Mouse (Mus musculus): ENCODE results near the gene Commd7. TPM values are rescaled to one million over a fixed set of nuclear protein-coding genes. Genes with fewer than 3 reads are reported as not detected.

The Commd7 gene
- polyA plus RNA-seq, 1 experiment from 2014 or later: 87.4 TPM

DNA sequence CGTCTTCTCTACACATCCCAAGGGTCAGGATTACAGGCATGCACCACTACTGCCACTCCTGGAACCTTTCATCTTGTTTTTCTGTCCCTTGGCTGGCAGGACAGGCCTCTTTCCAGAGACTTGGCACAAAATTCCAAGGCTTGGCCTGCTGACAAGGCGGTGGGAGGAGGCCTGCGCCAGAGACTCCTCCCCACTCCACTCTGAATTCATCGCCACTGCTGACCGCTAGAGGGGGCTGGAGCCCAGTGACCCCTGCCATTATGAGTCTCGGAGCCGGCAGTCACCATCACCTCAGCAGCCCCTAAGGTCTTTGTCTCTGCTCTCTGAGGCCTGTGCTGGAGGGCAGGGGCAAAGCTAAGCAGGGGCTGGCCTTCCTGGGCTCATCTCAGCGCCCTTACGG, 23.0 kb downstream of the Commd7 start:
- no peaks in the 10 kb centered on the region for H3K9me3 ChIP-seq (ENCODE audit: low read length)
- H3K4me1 ChIP-seq (ENCODE audit: insufficient read depth, low read length): peaks cover 19% of the 10 kb centered on the region
- no peaks in the 10 kb centered on the region for H3K27me3 ChIP-seq (ENCODE audit: insufficient read depth, low read length)
- H3K4me3 ChIP-seq (ENCODE audit: low read length): no peak overlapping the region
- H3K36me3 ChIP-seq (ENCODE audit: insufficient read depth, low read length): no peaks in the 10 kb centered on the region
- WGBS: 15% methylated on average over 9 of the region's 9 CpGs
- H3K27ac ChIP-seq (ENCODE audit: low read length): no peak overlapping the region; the same call in 1 of the 2 replicates
- 0 out of 2 replicates have a peak overlapping the region, but pooled peaks have one; percentile 23 for H3K4me2 ChIP-seq (replicated peaks; ENCODE audit: low read depth, low read length)
- ATAC-seq (ENCODE audit: low FRiP score, low TSS enrichment): peak; percentile 67
- H3K9ac ChIP-seq (replicated peaks; ENCODE audit: low read length): 0 out of 2 replicates have a peak overlapping the region, but pooled peaks have one; percentile 25

DNA sequence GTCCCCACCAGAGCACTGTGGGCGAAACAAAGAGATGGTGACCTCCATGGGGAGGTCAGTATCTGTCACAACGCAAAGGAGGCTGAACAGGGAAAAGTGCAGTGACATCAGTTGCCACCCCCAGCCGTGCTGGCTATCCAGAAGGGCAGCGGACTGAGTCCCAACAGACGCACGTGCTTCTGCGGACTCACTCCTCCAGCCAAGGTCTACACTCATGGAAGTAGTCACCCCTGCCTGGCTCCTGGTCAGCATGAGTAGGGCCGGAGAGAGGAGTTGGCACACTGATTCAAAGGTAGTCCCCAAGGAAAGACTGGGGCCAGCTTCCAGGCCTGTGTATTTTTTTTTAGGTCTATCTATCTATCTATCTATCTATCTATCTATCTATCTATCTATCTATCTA, 23.5 kb downstream of the Commd7 start:
- Histone ChIP-seq H3K27ac (ENCODE audit: low read length) (no peak overlapping the region), H3K4me1 (ENCODE audit: insufficient read depth, low read length) (peaks cover 19% of the 10 kb centered on the region), H3K9me3 (ENCODE audit: low read length) (no peaks in the 10 kb centered on the region), H3K4me2 (replicated peaks; ENCODE audit: low read depth, low read length) (no peak overlapping the region), H3K9ac (replicated peaks; ENCODE audit: low read length) (no peak overlapping the region), H3K4me3 (ENCODE audit: low read length) (no peak overlapping the region), H3K36me3 (ENCODE audit: insufficient read depth, low read length) (no peaks in the 10 kb centered on the region), H3K27me3 (ENCODE audit: insufficient read depth, low read length) (no peaks in the 10 kb centered on the region)
- ATAC-seq (ENCODE audit: low FRiP score, low TSS enrichment): peak; percentile 17; the same call in 1 of the 2 replicates
- WGBS: 69% methylated on average over 8 of the region's 8 CpGs

DNA sequence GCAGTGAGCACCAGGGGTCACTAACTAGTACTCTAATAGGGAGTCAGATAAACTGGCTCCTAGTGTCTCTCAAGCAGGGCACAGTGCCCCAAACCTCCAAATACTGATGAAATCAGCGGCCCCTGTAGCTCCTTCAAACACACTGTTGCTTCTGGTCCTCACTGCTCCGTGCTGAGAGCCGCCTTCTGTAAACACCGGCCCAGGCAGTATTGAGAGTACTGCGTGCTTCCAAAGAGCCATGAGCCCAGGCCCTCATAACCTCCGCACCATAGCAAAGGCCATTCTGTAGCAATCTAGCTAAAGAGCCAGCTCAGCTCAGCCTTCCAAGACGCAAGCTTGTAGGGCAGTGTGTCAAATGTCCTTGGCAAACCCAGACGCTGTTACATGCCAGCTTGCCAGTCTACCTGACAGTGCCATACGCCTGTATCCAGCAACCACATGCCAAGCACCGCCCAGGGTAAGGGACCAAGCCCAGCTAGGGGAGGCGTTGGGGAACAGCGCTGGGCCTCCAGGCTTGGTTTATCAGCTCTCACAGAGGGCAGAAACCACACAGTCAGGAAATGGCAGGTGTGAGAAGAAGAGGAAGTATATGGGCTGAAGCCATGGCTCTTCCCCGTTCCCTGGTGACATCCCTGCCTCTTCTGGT, 24.6 kb downstream of the Commd7 start:
- Histone ChIP-seq H3K27ac (ENCODE audit: low read length) (no peak overlapping the region), H3K9me3 (ENCODE audit: low read length) (no peaks in the 10 kb centered on the region), H3K36me3 (ENCODE audit: insufficient read depth, low read length) (no peaks in the 10 kb centered on the region), H3K4me1 (ENCODE audit: insufficient read depth, low read length) (peaks cover 19% of the 10 kb centered on the region), H3K4me2 (replicated peaks; ENCODE audit: low read depth, low read length) (no peak overlapping the region), H3K9ac (replicated peaks; ENCODE audit: low read length) (no peak overlapping the region), H3K27me3 (ENCODE audit: insufficient read depth, low read length) (no peaks in the 10 kb centered on the region), H3K4me3 (ENCODE audit: low read length) (no peak overlapping the region)
- ATAC-seq (ENCODE audit: low FRiP score, low TSS enrichment): no peak
- 81% methylated on average over 13 of the region's 13 CpGs for WGBS

DNA sequence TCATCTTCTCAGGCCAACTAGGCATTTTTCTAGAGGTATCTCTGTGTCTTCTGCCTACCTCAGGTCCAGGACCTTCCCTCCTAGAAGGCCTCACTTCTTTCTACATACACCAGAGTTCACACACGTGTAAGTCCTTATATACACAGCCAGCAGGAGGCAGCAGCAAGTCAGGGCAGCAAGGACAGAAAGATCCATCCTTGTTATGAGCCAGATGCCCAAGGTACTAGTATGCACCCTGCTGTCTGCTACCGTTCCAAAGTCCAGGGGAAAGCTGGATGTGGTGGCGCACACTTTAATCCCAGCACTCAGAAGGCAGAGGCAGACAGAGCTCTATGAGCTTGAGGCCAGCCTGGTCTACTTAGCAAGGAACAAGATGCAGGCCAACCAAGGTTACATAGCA, 26.2 kb downstream of the Commd7 start:
- Histone ChIP-seq H3K9me3 (ENCODE audit: low read length) (no peaks in the 10 kb centered on the region), H3K4me3 (ENCODE audit: low read length) (no peak overlapping the region), H3K27ac (ENCODE audit: low read length) (no peak overlapping the region), H3K4me2 (replicated peaks; ENCODE audit: low read depth, low read length) (no peak overlapping the region), H3K36me3 (ENCODE audit: insufficient read depth, low read length) (no peaks in the 10 kb centered on the region), H3K4me1 (ENCODE audit: insufficient read depth, low read length) (peaks cover 14% of the 10 kb centered on the region), H3K27me3 (ENCODE audit: insufficient read depth, low read length) (no peaks in the 10 kb centered on the region), H3K9ac (replicated peaks; ENCODE audit: low read length) (no peak overlapping the region)
- WGBS: 84% methylated on average over 3 of the region's 3 CpGs
- ATAC-seq (ENCODE audit: low FRiP score, low TSS enrichment): no peak

DNA sequence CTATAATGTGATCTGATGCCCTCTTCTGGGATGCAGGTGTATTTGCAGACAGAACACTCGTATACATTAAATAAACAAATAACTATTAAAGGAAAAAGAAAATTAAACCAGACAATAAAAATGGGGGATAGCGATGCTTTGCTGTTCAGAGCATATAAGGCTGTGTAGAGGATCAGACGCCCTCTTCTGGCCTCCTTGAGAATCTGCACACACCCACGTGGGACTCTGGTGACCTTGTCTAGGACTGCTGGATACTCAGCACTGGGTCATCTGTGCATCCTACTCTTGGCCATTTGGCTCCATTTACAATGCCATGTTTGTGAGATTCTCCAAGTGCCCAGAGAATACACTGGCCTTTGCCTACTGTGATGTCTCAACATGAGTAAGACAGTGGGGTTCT, 28.9 kb downstream of the Commd7 start:
- Histone ChIP-seq H3K9ac (replicated peaks; ENCODE audit: low read length) (no peak overlapping the region), H3K9me3 (ENCODE audit: low read length) (no peaks in the 10 kb centered on the region), H3K36me3 (ENCODE audit: insufficient read depth, low read length) (no peaks in the 10 kb centered on the region), H3K27ac (ENCODE audit: low read length) (no peak overlapping the region), H3K4me1 (ENCODE audit: insufficient read depth, low read length) (peaks cover 10% of the 10 kb centered on the region), H3K4me2 (replicated peaks; ENCODE audit: low read depth, low read length) (no peak overlapping the region), H3K4me3 (ENCODE audit: low read length) (no peak overlapping the region), H3K27me3 (ENCODE audit: insufficient read depth, low read length) (no peaks in the 10 kb centered on the region)
- 42% methylated on average over 4 of the region's 4 CpGs for WGBS
- ATAC-seq (ENCODE audit: low FRiP score, low TSS enrichment): no peak

DNA sequence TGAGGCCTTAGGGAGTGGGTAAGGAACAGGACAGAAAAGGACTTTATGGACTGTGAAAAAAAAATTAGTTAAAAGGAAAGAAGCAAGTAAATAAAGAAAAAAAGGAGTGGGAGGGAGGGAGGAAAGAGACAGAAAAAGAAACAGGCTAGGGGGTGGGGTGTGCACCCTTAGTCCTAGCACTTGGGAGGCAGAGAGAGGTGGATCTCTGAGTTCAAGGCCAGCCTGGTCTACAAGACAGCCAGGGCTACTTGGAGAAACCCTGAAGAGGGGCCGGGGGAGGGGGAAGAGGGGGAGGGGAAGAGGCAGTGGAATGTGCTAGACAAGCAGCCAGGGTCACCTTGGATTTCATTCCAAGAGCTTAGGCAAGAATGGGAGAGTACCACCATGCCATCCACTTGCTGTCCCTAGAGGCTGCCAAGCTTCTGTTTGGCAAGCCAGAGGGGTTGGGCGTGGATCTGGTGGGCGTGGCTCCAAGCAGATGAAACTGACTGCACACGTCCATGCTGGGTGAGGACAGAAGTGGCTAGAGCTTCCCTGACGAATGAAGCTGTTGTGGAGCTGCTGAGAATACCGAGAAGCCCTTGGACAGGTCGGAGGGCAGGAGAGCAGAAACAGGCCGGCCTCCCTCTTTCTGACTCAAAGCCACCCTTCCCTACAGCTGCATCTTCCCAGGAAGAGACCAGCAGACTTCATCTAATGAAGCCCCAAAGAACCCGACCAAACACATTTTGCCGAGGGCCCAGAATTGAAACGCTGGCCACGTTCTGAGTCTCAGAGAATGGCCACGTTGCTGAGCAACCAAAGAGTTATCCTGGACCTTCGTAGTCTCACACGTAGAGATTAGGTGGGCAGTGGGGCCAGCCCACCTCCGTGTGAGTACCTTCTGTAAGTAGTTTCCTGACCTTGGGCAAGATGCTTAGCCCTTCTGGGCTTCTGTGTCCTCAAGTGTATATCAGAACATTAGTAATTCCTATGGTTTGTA, 31.6 kb downstream of the Commd7 start:
- Histone ChIP-seq H3K4me2 (replicated peaks; ENCODE audit: low read depth, low read length) (no peak overlapping the region), H3K4me1 (ENCODE audit: insufficient read depth, low read length) (peaks cover 16% of the 10 kb centered on the region), H3K36me3 (ENCODE audit: insufficient read depth, low read length) (no peaks in the 10 kb centered on the region), H3K4me3 (ENCODE audit: low read length) (no peak overlapping the region), H3K27ac (ENCODE audit: low read length) (peak overlapping the region; percentile 41), H3K9ac (replicated peaks; ENCODE audit: low read length) (no peak overlapping the region), H3K27me3 (ENCODE audit: insufficient read depth, low read length) (no peaks in the 10 kb centered on the region), H3K9me3 (ENCODE audit: low read length) (no peaks in the 10 kb centered on the region)
- ATAC-seq (ENCODE audit: low FRiP score, low TSS enrichment): no peak; the same call in 1 of the 2 replicates
- 65% methylated on average over 16 of the region's 16 CpGs for WGBS

DNA sequence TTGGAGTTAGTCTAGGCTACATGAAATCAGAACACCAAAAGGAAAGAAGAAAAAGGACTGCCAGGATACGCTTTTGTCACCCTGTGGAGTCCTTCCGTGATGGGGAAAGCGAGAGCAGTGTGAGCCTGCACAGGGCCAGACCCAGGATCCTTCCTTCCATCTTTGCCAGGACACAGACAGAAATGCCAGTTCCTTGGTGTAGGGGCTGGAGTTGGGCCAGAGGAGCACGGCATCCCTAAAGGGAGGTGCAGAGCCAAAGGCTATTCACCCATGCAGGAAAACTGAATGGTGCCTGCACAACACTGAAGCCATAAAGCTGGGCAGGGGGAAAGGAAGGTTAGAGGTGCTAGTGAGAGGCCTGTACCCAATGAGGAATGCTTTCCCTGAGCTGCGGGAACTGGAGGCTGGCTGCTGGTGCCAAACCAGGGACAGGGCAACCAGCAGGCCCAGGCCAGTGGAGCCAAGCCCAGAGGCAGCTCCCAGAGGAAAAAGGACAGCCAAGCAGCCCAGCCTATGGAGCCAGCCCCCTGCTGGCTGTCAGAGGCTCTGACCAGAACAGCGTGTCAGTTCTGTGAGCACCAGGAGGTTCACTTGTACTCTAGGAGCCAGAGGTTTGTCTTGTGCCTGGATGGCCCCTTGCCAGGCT, 32.4 kb downstream of the Commd7 start:
- H3K27me3 ChIP-seq (ENCODE audit: insufficient read depth, low read length): no peaks in the 10 kb centered on the region
- H3K4me2 ChIP-seq (replicated peaks; ENCODE audit: low read depth, low read length): no peak overlapping the region
- WGBS: 56% methylated on average over 6 of the region's 6 CpGs
- peaks cover 16% of the 10 kb centered on the region for H3K4me1 ChIP-seq (ENCODE audit: insufficient read depth, low read length)
- H3K36me3 ChIP-seq (ENCODE audit: insufficient read depth, low read length): no peaks in the 10 kb centered on the region
- no peak overlapping the region for H3K9ac ChIP-seq (replicated peaks; ENCODE audit: low read length)
- H3K4me3 ChIP-seq (ENCODE audit: low read length): no peak overlapping the region
- ATAC-seq (ENCODE audit: low FRiP score, low TSS enrichment): peak; percentile 86
- no peaks in the 10 kb centered on the region for H3K9me3 ChIP-seq (ENCODE audit: low read length)
- H3K27ac ChIP-seq (ENCODE audit: low read length): peak overlapping the region; percentile 41

DNA sequence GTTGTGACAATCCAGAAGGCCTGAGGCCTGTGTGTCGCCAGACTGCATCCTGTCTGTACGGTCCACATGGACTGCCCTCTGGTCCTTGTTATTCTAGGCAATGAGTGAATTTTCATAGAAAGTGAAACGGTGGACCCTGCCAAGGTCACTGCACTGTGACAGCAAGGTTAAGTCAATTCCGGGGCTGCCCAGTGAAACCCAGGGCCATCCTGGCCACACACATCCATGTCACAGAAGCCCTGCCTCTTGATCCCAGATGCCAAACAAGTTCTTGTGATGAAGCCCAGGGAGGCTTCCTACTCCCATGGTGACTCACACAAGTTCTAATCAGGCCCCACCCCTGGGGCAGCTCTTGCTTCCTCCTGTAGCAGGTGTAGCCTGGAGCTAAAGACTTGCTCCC, 35.0 kb downstream of the Commd7 start:
- peaks cover 24% of the 10 kb centered on the region for H3K4me1 ChIP-seq (ENCODE audit: insufficient read depth, low read length)
- no peak overlapping the region for H3K4me2 ChIP-seq (replicated peaks; ENCODE audit: low read depth, low read length)
- H3K27me3 ChIP-seq (ENCODE audit: insufficient read depth, low read length): no peaks in the 10 kb centered on the region
- ATAC-seq (ENCODE audit: low FRiP score, low TSS enrichment): no peak
- no peak overlapping the region for H3K4me3 ChIP-seq (ENCODE audit: low read length)
- H3K27ac ChIP-seq (ENCODE audit: low read length): no peak overlapping the region
- H3K36me3 ChIP-seq (ENCODE audit: insufficient read depth, low read length): no peaks in the 10 kb centered on the region
- WGBS: 52% methylated on average over 4 of the region's 4 CpGs
- no peak overlapping the region for H3K9ac ChIP-seq (replicated peaks; ENCODE audit: low read length)
- no peaks in the 10 kb centered on the region for H3K9me3 ChIP-seq (ENCODE audit: low read length)

DNA sequence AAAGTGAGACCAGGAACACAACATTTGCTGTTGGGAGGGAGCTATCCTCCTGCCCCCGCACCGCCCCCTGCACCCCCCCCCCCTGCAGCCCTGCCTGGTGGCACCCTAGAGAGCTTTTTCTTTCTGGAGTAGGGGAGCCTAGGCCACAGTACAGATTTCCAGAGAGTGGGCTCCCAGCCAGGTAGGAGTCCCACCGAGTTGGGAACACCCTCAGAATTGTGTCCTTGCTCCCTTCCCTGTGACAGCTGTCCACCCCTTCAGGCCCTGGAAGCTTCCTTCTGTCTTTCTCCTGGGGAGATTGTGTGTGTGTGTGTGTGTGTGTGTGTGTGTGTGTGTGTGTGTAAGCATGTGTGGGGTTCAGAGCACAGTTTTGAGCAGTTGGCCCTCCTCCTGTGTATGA, 35.6 kb downstream of the Commd7 start:
- Histone ChIP-seq H3K36me3 (ENCODE audit: insufficient read depth, low read length) (no peaks in the 10 kb centered on the region), H3K27ac (ENCODE audit: low read length) (no peak overlapping the region), H3K4me1 (ENCODE audit: insufficient read depth, low read length) (peaks cover 30% of the 10 kb centered on the region), H3K27me3 (ENCODE audit: insufficient read depth, low read length) (no peaks in the 10 kb centered on the region), H3K4me2 (replicated peaks; ENCODE audit: low read depth, low read length) (no peak overlapping the region), H3K4me3 (ENCODE audit: low read length) (no peak overlapping the region), H3K9ac (replicated peaks; ENCODE audit: low read length) (no peak overlapping the region), H3K9me3 (ENCODE audit: low read length) (no peaks in the 10 kb centered on the region)
- ATAC-seq (ENCODE audit: low FRiP score, low TSS enrichment): no peak
- WGBS: 80% methylated on average over 3 of the region's 3 CpGs

Data from kidney, embryonic 16.5 days (tissue).